ENCODE assay signal across 8 mouse cellular contexts in genomic region chr7:45873061-45873947, GRCm38 (mm10). TPM values are rescaled to one million over a fixed set of nuclear protein-coding genes. Genes with fewer than 3 reads are reported as not detected.
A peak's percentile ranks its signal among the peaks of the same experiment; 100 is the strongest.
DNase-seq lines count a peak whose midpoint lies in the region; ATAC-seq and TF ChIP-seq lines count a peak whose summit lies in the region.

No protein-coding gene starts in this region.

- H3K4me3 ChIP-seq in bone marrow, adult 2 months (replicated peaks; ENCODE audit: control insufficient read depth, low read depth, low read length) = peak overlapping the region; percentile 91
- peak overlapping the region; percentile 81 for H3K4me3 ChIP-seq in embryonic facial prominence, embryonic 15.5 days (replicated peaks)
- H3K4me3 ChIP-seq in heart, embryonic 13.5 days = peak overlapping the region; percentile 76
- H3K4me3 ChIP-seq in kidney, embryonic 16.5 days (ENCODE audit: low read length) = peak overlapping the region; percentile 96
- H3K4me3 ChIP-seq in lung, embryonic 14.5 days (ENCODE audit: low read depth, low read length) = peak overlapping the region; percentile 95
- peak overlapping the region; percentile 83 for H3K4me3 ChIP-seq in neural tube, embryonic 15.5 days (replicated peaks)

- H3K4me1 ChIP-seq in bone marrow, adult 2 months (ENCODE audit: control insufficient read depth, insufficient read depth, low read length) = peaks cover 2% of the 10 kb centered on the region; the same call in 1 of the 2 replicates
- H3K4me1 ChIP-seq in embryonic facial prominence, embryonic 15.5 days = peaks cover 44% of the 10 kb centered on the region
- peaks cover 43% of the 10 kb centered on the region for H3K4me1 ChIP-seq in heart, embryonic 13.5 days
- peaks cover 34% of the 10 kb centered on the region for H3K4me1 ChIP-seq in kidney, embryonic 16.5 days (ENCODE audit: insufficient read depth, low read length)
- H3K4me1 ChIP-seq in lung, embryonic 14.5 days (ENCODE audit: insufficient read depth) = peaks cover 12% of the 10 kb centered on the region; the same call in 1 of the 2 replicates
- peaks cover 51% of the 10 kb centered on the region for H3K4me1 ChIP-seq in neural tube, embryonic 15.5 days

- DNase-seq in lung, embryonic 14.5 days = peak; percentile 70
- peak; percentile 38 to 43 for DNase-seq in thymus, adult 18-20 months

- H3K9ac ChIP-seq in embryonic facial prominence, embryonic 15.5 days = peak overlapping the region; percentile 97
- peak overlapping the region; percentile 97 for H3K9ac ChIP-seq in heart, embryonic 13.5 days
- H3K9ac ChIP-seq in kidney, embryonic 16.5 days (replicated peaks; ENCODE audit: low read length) = peak overlapping the region; percentile 99
- H3K9ac ChIP-seq in lung, embryonic 14.5 days = peak overlapping the region; percentile 96
- peak overlapping the region; percentile 93 for H3K9ac ChIP-seq in neural tube, embryonic 15.5 days (replicated peaks)

- no peak for TF ChIP-seq POLR2A in bone marrow, adult 2 months (IDR thresholded peaks at IDR 0.05; ENCODE audit: borderline replicate concordance, control insufficient read depth, low read depth, low read length)

- H3K36me3 ChIP-seq in embryonic facial prominence, embryonic 15.5 days = peaks cover 43% of the 10 kb centered on the region
- peaks cover 44% of the 10 kb centered on the region for H3K36me3 ChIP-seq in heart, embryonic 13.5 days
- peaks cover 39% of the 10 kb centered on the region for H3K36me3 ChIP-seq in kidney, embryonic 16.5 days (ENCODE audit: insufficient read depth, low read length)
- peaks cover 43% of the 10 kb centered on the region for H3K36me3 ChIP-seq in lung, embryonic 14.5 days (ENCODE audit: insufficient read depth)
- peaks cover 30% of the 10 kb centered on the region for H3K36me3 ChIP-seq in neural tube, embryonic 15.5 days

- peak overlapping the region; percentile 80 for H3K4me2 ChIP-seq in embryonic facial prominence, embryonic 15.5 days (replicated peaks)
- peak overlapping the region; percentile 88 for H3K4me2 ChIP-seq in heart, embryonic 13.5 days
- H3K4me2 ChIP-seq in kidney, embryonic 16.5 days (replicated peaks; ENCODE audit: low read depth, low read length) = peak overlapping the region; percentile 87
- H3K4me2 ChIP-seq in lung, embryonic 14.5 days = peak overlapping the region; percentile 95
- H3K4me2 ChIP-seq in neural tube, embryonic 15.5 days = peak overlapping the region; percentile 80

- H3K9me3 ChIP-seq in embryonic facial prominence, embryonic 15.5 days (replicated peaks) = no peaks in the 10 kb centered on the region
- H3K9me3 ChIP-seq in heart, embryonic 13.5 days = no peaks in the 10 kb centered on the region
- no peaks in the 10 kb centered on the region for H3K9me3 ChIP-seq in kidney, embryonic 16.5 days (ENCODE audit: low read length)
- no peaks in the 10 kb centered on the region for H3K9me3 ChIP-seq in lung, embryonic 14.5 days (ENCODE audit: low read depth, low read length)
- H3K9me3 ChIP-seq in neural tube, embryonic 15.5 days (replicated peaks) = no peaks in the 10 kb centered on the region

- peak overlapping the region; percentile 82 for H3K27ac ChIP-seq in bone marrow, adult 2 months (ENCODE audit: control insufficient read depth, insufficient read depth, low read depth, low read length, poor library complexity)
- H3K27ac ChIP-seq in embryonic facial prominence, embryonic 15.5 days (replicated peaks) = peak overlapping the region; percentile 93
- H3K27ac ChIP-seq in heart, embryonic 13.5 days (replicated peaks) = peak overlapping the region; percentile 94
- H3K27ac ChIP-seq in kidney, embryonic 16.5 days (ENCODE audit: low read length) = peak overlapping the region; percentile 96
- peak overlapping the region; percentile 91 for H3K27ac ChIP-seq in lung, embryonic 14.5 days (ENCODE audit: low read depth)
- peak overlapping the region; percentile 87 for H3K27ac ChIP-seq in neural tube, embryonic 15.5 days (replicated peaks)

- TF ChIP-seq CTCF in bone marrow, adult 2 months (IDR thresholded peaks at IDR 0.05; ENCODE audit: control insufficient read depth, insufficient read depth, low read length) = peak; percentile 1; the same call in 1 of the 2 replicates
- peak; percentile 59 for TF ChIP-seq CTCF in lung, embryonic 14.5 days (IDR thresholded peaks at IDR 0.05; ENCODE audit: low read depth)

- WGBS in bone marrow, adult 2 months = 1% methylated on average over 28 of the region's 28 CpGs
- 3% methylated on average over 28 of the region's 28 CpGs for WGBS in embryonic facial prominence, embryonic 15.5 days
- 3% methylated on average over 28 of the region's 28 CpGs for WGBS in heart, embryonic 13.5 days
- under 1% methylated on average over 27 of the region's 28 CpGs for WGBS in kidney, embryonic 16.5 days
- WGBS in lung, embryonic 14.5 days = 1% methylated on average over 28 of the region's 28 CpGs
- WGBS in neural tube, embryonic 15.5 days = 3% methylated on average over 28 of the region's 28 CpGs

- H3K27me3 ChIP-seq in embryonic facial prominence, embryonic 15.5 days = peaks cover 22% of the 10 kb centered on the region
- H3K27me3 ChIP-seq in heart, embryonic 13.5 days (replicated peaks) = peaks cover 38% of the 10 kb centered on the region
- H3K27me3 ChIP-seq in kidney, embryonic 16.5 days (ENCODE audit: insufficient read depth, low read length) = peaks cover 31% of the 10 kb centered on the region
- peaks cover 32% of the 10 kb centered on the region for H3K27me3 ChIP-seq in lung, embryonic 14.5 days (ENCODE audit: insufficient read depth, low read length)
- H3K27me3 ChIP-seq in neural tube, embryonic 15.5 days (replicated peaks) = no peaks in the 10 kb centered on the region; the same call in 1 of the 2 replicates

- ATAC-seq in CD4-positive, CD25-positive, alpha-beta regulatory T cell, adult 4 months = peak; percentile 17
- ATAC-seq in embryonic facial prominence, embryonic 15.5 days (ENCODE audit: insufficient number of reproducible peaks, low FRiP score, low TSS enrichment, low read depth) = peak; percentile 25
- peak; percentile 45; the same call in 1 of the 2 replicates for ATAC-seq in heart, embryonic 13.5 days (ENCODE audit: extremely low read depth, insufficient number of reproducible peaks, low FRiP score, low TSS enrichment)
- peak; percentile 69 for ATAC-seq in kidney, embryonic 16.5 days (ENCODE audit: low FRiP score, low TSS enrichment)
- ATAC-seq in lung, embryonic 14.5 days (ENCODE audit: insufficient read depth) = peak; percentile 53
- peak; percentile 39; the same call in 1 of the 2 replicates for ATAC-seq in neural tube, embryonic 15.5 days (ENCODE audit: low FRiP score)

RNA-seq across cellular contexts. Expression of gene Kdelr1, which starts 0.7 kb away (rescaled TPM):
- 10 to 100 TPM; 21.2 to 27.0 TPM for polyA plus RNA-seq in CD4-positive, CD25-positive, alpha-beta regulatory T cell, adult 4 months (2017; shearing (Covaris generic))
- polyA plus RNA-seq in bone marrow, adult 2 months (2011; ENCODE audit: insufficient read depth, insufficient read length, low replicate concordance, missing spikeins) = 47.0 and 69.2 TPM in 2 replicates
- polyA plus RNA-seq in embryonic facial prominence, embryonic 15.5 days (2015; fragmentation: Nextera tagmentation; extraction: Ambion mirVana) = 83.7 and 98.4 TPM in 2 replicates
- polyA plus RNA-seq in heart, embryonic 13.5 days (2015; fragmentation: Nextera tagmentation; extraction: Ambion mirVana) = 56.4 and 58.7 TPM in 2 replicates
- 96.4 and 97.3 TPM in 2 replicates for polyA plus RNA-seq in kidney, embryonic 16.5 days (2015; fragmentation: Nextera tagmentation; extraction: Ambion mirVana)
- polyA plus RNA-seq in lung, embryonic 14.5 days (2014; fragmentation: Nextera tagmentation; extraction: Ambion mirVana) = 107 and 108 TPM in 2 replicates
- 55.7 and 65.9 TPM in 2 replicates for polyA plus RNA-seq in neural tube, embryonic 15.5 days (2015; fragmentation: Nextera tagmentation; extraction: Ambion mirVana)

RNA-seq across cellular contexts. Expression of gene Grin2d, which starts 4.9 kb away (rescaled TPM):
- under 1 TPM in 1 of 2 experiments, not detected in 1; 0.23 TPM for polyA plus RNA-seq in CD4-positive, CD25-positive, alpha-beta regulatory T cell, adult 4 months (2017; shearing (Covaris generic))
- polyA plus RNA-seq in bone marrow, adult 2 months (2011; ENCODE audit: insufficient read depth, insufficient read length, low replicate concordance, missing spikeins) = 0.97 and 2.5 TPM in 2 replicates
- polyA plus RNA-seq in embryonic facial prominence, embryonic 15.5 days (2015; fragmentation: Nextera tagmentation; extraction: Ambion mirVana) = 0.67 and 0.79 TPM in 2 replicates
- polyA plus RNA-seq in heart, embryonic 13.5 days (2015; fragmentation: Nextera tagmentation; extraction: Ambion mirVana) = 0.13 and 0.23 TPM in 2 replicates
- 0.19 and 0.25 TPM in 2 replicates for polyA plus RNA-seq in kidney, embryonic 16.5 days (2015; fragmentation: Nextera tagmentation; extraction: Ambion mirVana)
- polyA plus RNA-seq in lung, embryonic 14.5 days (2014; fragmentation: Nextera tagmentation; extraction: Ambion mirVana) = 0.41 and 0.43 TPM in 2 replicates
- 3.2 and 4.2 TPM in 2 replicates for polyA plus RNA-seq in neural tube, embryonic 15.5 days (2015; fragmentation: Nextera tagmentation; extraction: Ambion mirVana)

RNA-seq across cellular contexts. Expression of gene Syngr4, which starts 23.2 kb away (rescaled TPM):
- not detected for polyA plus RNA-seq in CD4-positive, CD25-positive, alpha-beta regulatory T cell, adult 4 months (2017; shearing (Covaris generic))
- polyA plus RNA-seq in bone marrow, adult 2 months (2011; ENCODE audit: insufficient read depth, insufficient read length, low replicate concordance, missing spikeins) = not detected in 2 replicates
- polyA plus RNA-seq in embryonic facial prominence, embryonic 15.5 days (2015; fragmentation: Nextera tagmentation; extraction: Ambion mirVana) = 0.40 and 0.77 TPM in 2 replicates
- polyA plus RNA-seq in heart, embryonic 13.5 days (2015; fragmentation: Nextera tagmentation; extraction: Ambion mirVana) = 0.90 and 1.1 TPM in 2 replicates
- 1.5 and 1.8 TPM in 2 replicates for polyA plus RNA-seq in kidney, embryonic 16.5 days (2015; fragmentation: Nextera tagmentation; extraction: Ambion mirVana)
- polyA plus RNA-seq in lung, embryonic 14.5 days (2014; fragmentation: Nextera tagmentation; extraction: Ambion mirVana) = 1.0 and 1.4 TPM in 2 replicates
- polyA plus RNA-seq in neural tube, embryonic 15.5 days (2015; fragmentation: Nextera tagmentation; extraction: Ambion mirVana) = 0.37 and 0.52 TPM in 2 replicates

RNA-seq across cellular contexts. Expression of gene Tmem143, which starts 23.4 kb away (rescaled TPM):
- polyA plus RNA-seq in CD4-positive, CD25-positive, alpha-beta regulatory T cell, adult 4 months (2017; shearing (Covaris generic)) = 1 to 10 TPM; 5.9 to 8.9 TPM
- polyA plus RNA-seq in bone marrow, adult 2 months (2011; ENCODE audit: insufficient read depth, insufficient read length, low replicate concordance, missing spikeins) = 3.6 and 9.6 TPM in 2 replicates
- polyA plus RNA-seq in embryonic facial prominence, embryonic 15.5 days (2015; fragmentation: Nextera tagmentation; extraction: Ambion mirVana) = 4.9 and 5.0 TPM in 2 replicates
- polyA plus RNA-seq in heart, embryonic 13.5 days (2015; fragmentation: Nextera tagmentation; extraction: Ambion mirVana) = 5.8 and 6.8 TPM in 2 replicates
- polyA plus RNA-seq in kidney, embryonic 16.5 days (2015; fragmentation: Nextera tagmentation; extraction: Ambion mirVana) = 7.1 and 8.4 TPM in 2 replicates
- 2.7 and 3.5 TPM in 2 replicates for polyA plus RNA-seq in lung, embryonic 14.5 days (2014; fragmentation: Nextera tagmentation; extraction: Ambion mirVana)
- polyA plus RNA-seq in neural tube, embryonic 15.5 days (2015; fragmentation: Nextera tagmentation; extraction: Ambion mirVana) = 7.5 and 7.8 TPM in 2 replicates

RNA-seq across cellular contexts. Expression of gene Grwd1, which starts 42.6 kb away (rescaled TPM):
- polyA plus RNA-seq in CD4-positive, CD25-positive, alpha-beta regulatory T cell, adult 4 months (2017; shearing (Covaris generic)) = 10 to 100 TPM; 26.2 to 36.3 TPM
- 6.9 and 13.9 TPM in 2 replicates for polyA plus RNA-seq in bone marrow, adult 2 months (2011; ENCODE audit: insufficient read depth, insufficient read length, low replicate concordance, missing spikeins)
- 57.3 and 58.0 TPM in 2 replicates for polyA plus RNA-seq in embryonic facial prominence, embryonic 15.5 days (2015; fragmentation: Nextera tagmentation; extraction: Ambion mirVana)
- 41.9 and 44.1 TPM in 2 replicates for polyA plus RNA-seq in heart, embryonic 13.5 days (2015; fragmentation: Nextera tagmentation; extraction: Ambion mirVana)
- 87.4 and 87.9 TPM in 2 replicates for polyA plus RNA-seq in kidney, embryonic 16.5 days (2015; fragmentation: Nextera tagmentation; extraction: Ambion mirVana)
- 85.4 and 95.3 TPM in 2 replicates for polyA plus RNA-seq in lung, embryonic 14.5 days (2014; fragmentation: Nextera tagmentation; extraction: Ambion mirVana)
- 40.7 and 48.9 TPM in 2 replicates for polyA plus RNA-seq in neural tube, embryonic 15.5 days (2015; fragmentation: Nextera tagmentation; extraction: Ambion mirVana)

Comparison
In these comparisons a context has a peak if more than half of its experiments do, and no peak if none do; other contexts are left out.
1. Peak in every context shown above with its lines: DNase-seq, ATAC-seq, H3K4me3 ChIP-seq and H3K27ac ChIP-seq.
2. ATAC-seq: peak in every context shown above with its lines; median percentile 69 in kidney, embryonic 16.5 days; 53 in lung, embryonic 14.5 days; 45 in heart, embryonic 13.5 days; 39 in neural tube, embryonic 15.5 days; 25 in embryonic facial prominence, embryonic 15.5 days; 17 in CD4-positive, CD25-positive, alpha-beta regulatory T cell, adult 4 months.